Comparison of ENCODE assay signal across 11 mouse cellular contexts in genomic region chr5:5064686-5065085, GRCm38 (mm10).
"Had no signal": no experiment of that assay in that cellular context is flagged by ENCODE, and none has a peak within 500 bp of the region (broad histone marks: within the 10 kb centered on the region; RNA-seq: fewer than 3 reads in every experiment).

No protein-coding gene starts in this region.

- DNase-seq: right cerebral cortex, adult 18-20 months; right cerebral cortex, postnatal 14 days; right cerebral cortex, postnatal 25 days; right cerebral cortex, postnatal 4 days; spleen, adult 18-20 months; thymus, adult 18-20 months; thymus, adult 2 months; thymus, postnatal 14 days; thymus, postnatal 25 days; thymus, postnatal 36 days; thymus, postnatal 4 days had no signal
